Mouse (Mus musculus): ENCODE measurements at regions not wholly inside any gene's neighbourhood (a gene's known extent, or its start where the extent isn't known, plus 50 kb on each side); places are given as distances from the start of the nearest gene placed in this dataset.

- TF ChIP-seq CTCF (IDR thresholded peaks at IDR 0.05): no peak
- TF ChIP-seq POLR2A (IDR thresholded peaks at IDR 0.05; ENCODE audit: insufficient read depth, low read depth, low read length): no peak
- no peak for TF ChIP-seq EP300 (IDR thresholded peaks at IDR 0.05; ENCODE audit: insufficient read depth, low read depth, low read length)
Measured at GRCm38 (mm10) chr12:39536326-39536725, 501.5 kb downstream of the Arl4a start.
